Mouse (Mus musculus) kidney, adult 2 months (tissue): ENCODE results near the gene Pla2g1b.

Experiments used
- CTCF ChIP-seq: fragments of 200-500 bp; conservative IDR thresholded peaks from 2 replicates; pipeline ENCODE4 v1.5.1; 2011; ENCODE audit warnings: low read depth, mild to moderate bottlenecking, control low read depth, low read length, moderate library complexity, mixed read lengths; ENCODE audit not compliant: insufficient read depth, insufficient read length
- POLR2A ChIP-seq: fragments of 200-500 bp; IDR thresholded peaks from one replicate; pipeline ENCODE4 v1.6.1; 2011; ENCODE audit warnings: low read depth, low read length, control low read depth

GRCm38 (mm10) chr5:115449247-115449646, 16.8 kb upstream of the Pla2g1b start:
- TF ChIP-seq CTCF (no peak), POLR2A (no peak)
